Mouse (Mus musculus) urinary bladder, adult 18-20 months (tissue): ENCODE results near the gene Zfp950.
"Not testable (repeated sequence)": the region's sequence is repeated elsewhere in the genome, so short reads cannot be mapped to it uniquely, and the experiment has no call there.

Experiments used
- DNase-seq, 2 experiments: peaks; one replicate each; pipeline ENCODE4 v3.0.0; 2022; ENCODE audit warnings: low spot score in 2 of 2, mixed read lengths in 2 of 2

Gene Zfp950

GRCm38 (mm10) chr19:61140342-61141206 lies at the start of gene Zfp950:
Gene Zfp950 (minus strand): TSS chr19:61140840.
- DNase-seq, result peak; percentile 66 to 82

- not testable (repeated sequence) for DNase-seq
Measured at GRCm38 (mm10) chr19:61183590-61183989, 43.0 kb upstream of the Zfp950 start, which contains the start of gene Gm6020. Gene Gm6020 (plus strand): TSS chr19:61183890.

GRCm38 (mm10) chr19:61175756-61176324 lies 35.2 kb upstream of the Zfp950 start, which contains the start of gene Gm7102:
Gene Gm7102 (minus strand): TSS chr19:61176309.
- DNase-seq, result no peak

- peak in 1 of 2 experiments; percentile 14 for DNase-seq
Measured at GRCm38 (mm10) chr19:61151701-61152420, 11.2 kb upstream of the Zfp950 start.

GRCm38 (mm10) chr19:61151372-61151700 lies 10.7 kb upstream of the Zfp950 start:
- peak; percentile 14 to 23 for DNase-seq

GRCm38 (mm10) chr19:61141299-61141698 lies 659 bp upstream of the Zfp950 start:
- DNase-seq, result no peak

GRCm38 (mm10) chr19:61138655-61139054 lies 2.0 kb downstream of the Zfp950 start:
- no peak for DNase-seq

- no peak for DNase-seq
Measured at GRCm38 (mm10) chr19:61131096-61131495, 9.5 kb downstream of the Zfp950 start.

GRCm38 (mm10) chr19:61110184-61110583 lies 30.5 kb downstream of the Zfp950 start:
- DNase-seq, result no peak

- DNase-seq, result no peak
Measured at GRCm38 (mm10) chr19:61097764-61098163, 42.9 kb downstream of the Zfp950 start.

- no peak for DNase-seq
Measured at GRCm38 (mm10) chr19:61096776-61097175, 43.9 kb downstream of the Zfp950 start.

GRCm38 (mm10) chr19:61090541-61090940 lies 50.1 kb downstream of the Zfp950 start:
- no peak for DNase-seq

- no peak for DNase-seq
Measured at GRCm38 (mm10) chr19:61089001-61089400, 51.6 kb downstream of the Zfp950 start.

- DNase-seq, result no peak
Measured at GRCm38 (mm10) chr19:61087781-61088180, 52.9 kb downstream of the Zfp950 start.

- no peak for DNase-seq
Measured at GRCm38 (mm10) chr19:61085217-61085616, 55.4 kb downstream of the Zfp950 start.

GRCm38 (mm10) chr19:61084149-61084940 lies 56.3 kb downstream of the Zfp950 start:
- DNase-seq, result peak; percentile 74 to 84

GRCm38 (mm10) chr19:61083006-61083405 lies 57.6 kb downstream of the Zfp950 start:
- no peak for DNase-seq

- no peak for DNase-seq
Measured at GRCm38 (mm10) chr19:61080251-61080749, 60.3 kb downstream of the Zfp950 start.

GRCm38 (mm10) chr19:61078622-61079021 lies 62.0 kb downstream of the Zfp950 start:
- no peak for DNase-seq

GRCm38 (mm10) chr19:61065011-61065410 lies 75.6 kb downstream of the Zfp950 start:
- DNase-seq, result no peak

- DNase-seq, result no peak
Measured at GRCm38 (mm10) chr19:61064386-61064785, 76.3 kb downstream of the Zfp950 start.
